Mouse (Mus musculus): ENCODE results near the gene Nat8f1. TPM values are rescaled to one million over a fixed set of nuclear protein-coding genes. Genes with fewer than 3 reads are reported as not detected.
"Not testable (repeated sequence)": the region's sequence is repeated elsewhere in the genome, so short reads cannot be mapped to it uniquely, and the experiment has no call there.

Nat8f1 gene
- polyA plus RNA-seq, 1 experiment from 2014 or later = 4.7 TPM

GRCm38 (mm10) chr6:85864900-85865639 is 50.4 kb downstream of the Nat8f1 start:
- H3K4me3 ChIP-seq; H3K4me2 ChIP-seq; H3K36me3 ChIP-seq; H3K9me3 ChIP-seq (replicated peaks); H3K27me3 ChIP-seq (replicated peaks); ATAC-seq (ENCODE audit: insufficient number of reproducible peaks, low FRiP score); H3K9ac ChIP-seq; H3K4me1 ChIP-seq (replicated peaks); H3K27ac ChIP-seq (ENCODE audit: poor library complexity, severe bottlenecking): not testable (repeated sequence)
- WGBS = 76% methylated on average over 6 of the region's 7 CpGs

GRCm38 (mm10) chr6:85863840-85864239 is 51.6 kb downstream of the Nat8f1 start:
- H3K9ac ChIP-seq = no peak overlapping the region
- 87% methylated on average over 2 of the region's 2 CpGs for WGBS
- no peaks in the 10 kb centered on the region for H3K9me3 ChIP-seq (replicated peaks)
- no peak overlapping the region for H3K4me2 ChIP-seq
- H3K4me1 ChIP-seq (replicated peaks) = no peaks in the 10 kb centered on the region
- ATAC-seq (ENCODE audit: insufficient number of reproducible peaks, low FRiP score) = no peak
- H3K4me3 ChIP-seq = no peak overlapping the region
- H3K27ac ChIP-seq (ENCODE audit: poor library complexity, severe bottlenecking) = no peak overlapping the region
- H3K36me3 ChIP-seq = no peaks in the 10 kb centered on the region
- H3K27me3 ChIP-seq (replicated peaks) = no peaks in the 10 kb centered on the region

GRCm38 (mm10) chr6:85863136-85863535 is 52.4 kb downstream of the Nat8f1 start:
- WGBS = 77% methylated on average over 2 of the region's 2 CpGs
- no peak for ATAC-seq (ENCODE audit: insufficient number of reproducible peaks, low FRiP score)

GRCm38 (mm10) chr6:85862565-85862964 is 52.9 kb downstream of the Nat8f1 start:
- Histone ChIP-seq H3K27me3 (replicated peaks) (no peaks in the 10 kb centered on the region), H3K9me3 (replicated peaks) (no peaks in the 10 kb centered on the region), H3K27ac (ENCODE audit: poor library complexity, severe bottlenecking) (no peak overlapping the region), H3K36me3 (no peaks in the 10 kb centered on the region), H3K4me3 (no peak overlapping the region), H3K9ac (no peak overlapping the region), H3K4me1 (replicated peaks) (no peaks in the 10 kb centered on the region), H3K4me2 (no peak overlapping the region)
- no peak for ATAC-seq (ENCODE audit: insufficient number of reproducible peaks, low FRiP score)
- WGBS = 66% methylated on average over 3 of the region's 3 CpGs

More at GRCm38 (mm10) chr6:85863136-85863535, 52.4 kb downstream of the Nat8f1 start:
- no peaks in the 10 kb centered on the region for H3K27me3 ChIP-seq (replicated peaks)
- H3K4me3 ChIP-seq = no peak overlapping the region
- no peaks in the 10 kb centered on the region for H3K36me3 ChIP-seq
- H3K27ac ChIP-seq (ENCODE audit: poor library complexity, severe bottlenecking) = no peak overlapping the region
- no peak overlapping the region for H3K9ac ChIP-seq
- H3K4me2 ChIP-seq = no peak overlapping the region
- no peaks in the 10 kb centered on the region for H3K9me3 ChIP-seq (replicated peaks)
- no peaks in the 10 kb centered on the region for H3K4me1 ChIP-seq (replicated peaks)

GRCm38 (mm10) chr6:85861247-85861646 is 54.2 kb downstream of the Nat8f1 start:
- ATAC-seq (ENCODE audit: insufficient number of reproducible peaks, low FRiP score) = no peak
- Histone ChIP-seq H3K9me3 (replicated peaks) (no peaks in the 10 kb centered on the region), H3K4me1 (replicated peaks) (no peaks in the 10 kb centered on the region), H3K36me3 (no peaks in the 10 kb centered on the region), H3K4me2 (no peak overlapping the region), H3K27me3 (replicated peaks) (no peaks in the 10 kb centered on the region), H3K27ac (ENCODE audit: poor library complexity, severe bottlenecking) (no peak overlapping the region), H3K9ac (no peak overlapping the region), H3K4me3 (no peak overlapping the region)
- WGBS = 88% methylated on average over 3 of the region's 3 CpGs

Other genes starting within 250 kb of the Nat8f1 start
- gene Nat8f7, start 202.5 kb downstream of the Nat8f1 start, polyA plus RNA-seq (2016; fragmentation: Nextera tagmentation; extraction: Ambion mirVana) = not detected in 2 replicates
- 0.15 and 0.34 TPM in 2 replicates for gene Nat8f3, start 149.9 kb downstream of the Nat8f1 start, polyA plus RNA-seq (2016; fragmentation: Nextera tagmentation; extraction: Ambion mirVana)
- not detected in 2 replicates for gene Nat8f6, start 94.7 kb downstream of the Nat8f1 start, polyA plus RNA-seq (2016; fragmentation: Nextera tagmentation; extraction: Ambion mirVana)
- gene Nat8f5, start 94.7 kb downstream of the Nat8f1 start, polyA plus RNA-seq (2016; fragmentation: Nextera tagmentation; extraction: Ambion mirVana) = not detected in 2 replicates
- gene Nat8, start 83.6 kb downstream of the Nat8f1 start, polyA plus RNA-seq (2016; fragmentation: Nextera tagmentation; extraction: Ambion mirVana) = not detected in 2 replicates
- gene Nat8f2, start 46.5 kb downstream of the Nat8f1 start, polyA plus RNA-seq (2016; fragmentation: Nextera tagmentation; extraction: Ambion mirVana) = not detected in 2 replicates
- 2.4 TPM in 2 replicates for gene Nat8f4, start 10.8 kb downstream of the Nat8f1 start, polyA plus RNA-seq (2016; fragmentation: Nextera tagmentation; extraction: Ambion mirVana)
- gene Tprkb, start 3.8 kb downstream of the Nat8f1 start, polyA plus RNA-seq (2016; fragmentation: Nextera tagmentation; extraction: Ambion mirVana) = 24.3 and 24.6 TPM in 2 replicates
- gene Dusp11, start 46.0 kb upstream of the Nat8f1 start, polyA plus RNA-seq (2016; fragmentation: Nextera tagmentation; extraction: Ambion mirVana) = 51.4 and 51.8 TPM in 2 replicates
- gene Figla, start 100.5 kb upstream of the Nat8f1 start, polyA plus RNA-seq (2016; fragmentation: Nextera tagmentation; extraction: Ambion mirVana) = not detected in 2 replicates
- 10.8 and 12.3 TPM in 2 replicates for gene Add2, start 113.0 kb upstream of the Nat8f1 start, polyA plus RNA-seq (2016; fragmentation: Nextera tagmentation; extraction: Ambion mirVana)